Mouse (Mus musculus) stomach, postnatal 0 days (tissue): Measurements from ENCODE around the gene Med13l.

ENCODE experiments used
- CTCF ChIP-seq: IDR thresholded peaks from 2 replicates; pipeline ENCODE4 v1.5.1; 2016; ENCODE audit warnings: antibody characterized with exemption, low read depth, mild to moderate bottlenecking, moderate library complexity
- EP300 ChIP-seq: optimal IDR thresholded peaks from 2 replicates; pipeline ENCODE3; 2016; ENCODE audit warnings: antibody characterized with exemption

DNA sequence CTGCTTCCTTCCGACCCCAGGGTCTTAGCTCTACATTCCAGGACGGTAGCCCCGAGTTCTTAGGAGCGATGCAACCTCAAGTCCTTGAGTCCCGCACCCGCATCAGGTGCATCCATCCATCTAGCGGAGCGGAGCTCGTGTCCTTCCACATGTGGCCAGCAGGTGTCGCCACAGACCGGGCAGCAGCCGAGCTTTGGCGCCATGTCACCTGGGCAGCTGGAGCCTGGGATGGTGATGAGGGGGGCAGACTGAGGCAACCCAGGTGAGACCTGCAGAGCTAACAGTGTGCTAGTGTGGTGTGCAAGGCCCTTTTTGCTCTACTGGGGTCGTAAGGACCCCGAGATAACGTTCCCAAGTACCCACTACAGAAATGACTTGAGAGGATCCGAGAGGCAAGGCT lies 221.1 kb downstream of the Med13l start:
- TF ChIP-seq CTCF = peak; percentile 100
- no peak for TF ChIP-seq EP300
